Mouse (Mus musculus) activated CD4-positive, CD25-positive, alpha-beta regulatory T cell, adult 4 months (primary cell): Measurements from ENCODE around the gene Taar7e. TPM values are rescaled to one million over a fixed set of nuclear protein-coding genes. Genes with fewer than 3 reads are reported as not detected.
"Not testable (repeated sequence)": the region's sequence is repeated elsewhere in the genome, so short reads cannot be mapped to it uniquely, and the experiment has no call there.

Source experiments
- ATAC-seq: one replicate; pipeline ENCODE4 v1.8.0; 2017
- polyA plus RNA-seq, 2 experiments: library from polyadenylated mRNA; unstranded; fragments of 100-300 nt; shearing (Covaris generic); gene quantifications; one replicate each; pipeline ENCODE4 v1.2.1; 2017

Gene Taar7e
- not detected for polyA plus RNA-seq

DNA sequence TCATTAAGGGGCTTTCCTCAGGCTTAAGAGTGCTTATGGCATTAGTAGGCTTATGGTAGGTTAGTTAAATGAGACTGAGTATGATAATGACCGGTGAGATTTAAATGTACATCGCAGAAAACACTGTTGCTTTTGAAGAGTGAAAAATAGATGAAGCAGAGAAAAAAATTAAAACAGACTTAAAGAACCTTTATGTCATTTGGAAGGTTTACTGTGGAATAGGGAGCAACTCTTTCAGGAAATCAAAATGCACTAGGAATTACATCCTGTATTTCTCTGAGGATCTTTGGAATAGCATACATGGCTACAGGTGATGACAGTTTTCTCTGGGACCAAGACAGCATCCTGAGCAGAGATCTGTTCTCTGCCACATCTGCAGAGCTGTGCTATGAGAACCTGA, at the start of gene Taar7e:
Taar7e (plus strand) TSS at position 301 of the 400 bp plus-strand sequence.
- ATAC-seq: no peak

DNA sequence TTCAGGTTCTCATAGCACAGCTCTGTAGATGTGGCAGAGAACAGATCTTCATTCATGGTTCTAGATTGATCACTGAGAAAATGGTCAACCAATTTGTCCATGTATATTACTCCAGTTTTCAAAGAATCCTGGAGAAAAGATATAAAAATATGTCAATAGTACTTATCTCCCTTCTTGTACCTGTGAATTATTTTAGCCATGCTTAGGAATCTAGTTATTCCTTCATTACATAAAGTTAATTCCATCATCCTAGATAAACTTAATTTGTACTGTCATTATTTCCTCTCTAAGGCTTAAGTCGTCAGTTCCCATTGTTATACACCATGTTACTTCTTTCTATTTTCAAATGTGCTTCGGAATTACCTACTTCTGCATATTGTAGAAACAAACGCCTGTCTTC, 44.0 kb upstream of the Taar7e start, which contains the start of gene Taar7a:
Taar7a (minus strand) TSS at position 101 of the 400 bp plus-strand sequence.
- ATAC-seq: no peak

DNA sequence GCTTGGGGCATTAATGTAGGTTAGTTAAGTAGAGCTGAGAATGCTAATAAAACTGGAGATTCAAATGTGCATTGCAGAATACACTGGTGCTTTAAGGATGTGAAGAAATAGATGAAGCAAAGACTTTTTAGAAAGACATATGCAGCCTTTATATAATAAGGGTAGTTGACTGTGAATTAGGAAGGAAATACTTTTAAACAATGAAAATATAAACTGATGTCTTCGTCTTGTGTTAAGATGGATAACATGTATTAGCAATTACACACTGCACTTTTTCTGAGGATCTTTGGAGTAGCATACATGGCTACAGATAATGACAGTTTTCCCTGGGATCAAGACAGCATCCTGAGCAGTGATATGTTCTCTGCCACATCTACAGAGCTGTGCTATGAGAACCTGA, 37.8 kb upstream of the Taar7e start, which contains the start of gene Taar7b:
Taar7b (plus strand) TSS at position 301 of the 400 bp plus-strand sequence.
- ATAC-seq: no peak

DNA sequence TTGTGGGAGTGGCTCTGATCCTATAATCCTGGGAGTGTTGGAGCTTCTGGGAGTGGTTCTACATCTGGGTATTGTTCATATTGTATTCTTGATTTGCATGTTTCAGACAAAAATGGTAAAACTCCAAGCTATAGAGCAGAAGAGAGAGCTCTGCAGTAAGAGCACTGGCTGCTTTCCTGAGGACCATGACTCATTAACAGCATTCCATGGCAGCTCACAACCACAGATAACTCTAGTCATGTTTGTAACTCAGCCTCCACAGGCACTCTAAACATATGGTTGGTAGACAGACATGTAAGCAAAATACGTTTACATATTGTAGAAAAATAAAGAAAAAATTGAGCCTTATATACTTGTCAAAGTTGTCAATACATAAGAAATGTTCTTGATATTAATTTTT, 31.0 kb upstream of the Taar7e start:
- ATAC-seq: no peak

DNA sequence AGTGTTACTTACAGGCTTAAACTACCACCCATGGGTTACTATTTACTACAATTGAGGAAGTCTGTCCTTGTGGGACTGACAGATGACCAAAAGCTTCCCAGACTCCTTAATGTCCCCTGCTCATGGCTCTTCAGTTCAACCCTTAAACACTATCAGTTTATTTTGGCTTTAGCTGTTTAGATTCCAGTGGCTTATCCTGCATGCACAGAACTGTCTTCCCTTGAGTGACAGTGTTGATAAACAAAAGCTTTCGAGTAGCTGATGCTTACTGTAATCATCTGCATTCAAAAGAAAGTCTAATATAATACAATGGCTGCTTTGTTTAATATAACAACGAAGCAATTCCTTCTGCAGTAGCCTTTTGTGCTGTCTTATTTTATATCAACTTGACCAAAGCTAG, 30.4 kb upstream of the Taar7e start:
- no peak for ATAC-seq

DNA sequence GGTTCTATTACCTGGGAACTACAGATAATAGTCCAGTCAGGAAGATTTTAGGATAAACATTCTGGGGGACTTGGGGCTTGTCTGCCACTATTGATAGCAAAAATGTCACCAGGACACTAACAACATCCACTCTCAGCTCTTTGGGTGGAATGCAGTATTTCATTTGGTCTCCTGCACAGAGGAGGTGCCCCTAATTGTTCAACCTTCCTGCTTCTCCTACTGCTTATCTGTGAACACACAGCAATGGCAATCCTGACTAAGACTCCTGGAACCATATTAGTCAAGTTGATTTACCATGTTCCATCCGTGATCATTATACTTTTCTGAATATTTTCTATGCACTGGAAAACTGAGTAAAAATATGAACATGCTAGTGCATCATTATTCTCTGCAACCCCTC, 29.3 kb upstream of the Taar7e start:
- no peak for ATAC-seq

DNA sequence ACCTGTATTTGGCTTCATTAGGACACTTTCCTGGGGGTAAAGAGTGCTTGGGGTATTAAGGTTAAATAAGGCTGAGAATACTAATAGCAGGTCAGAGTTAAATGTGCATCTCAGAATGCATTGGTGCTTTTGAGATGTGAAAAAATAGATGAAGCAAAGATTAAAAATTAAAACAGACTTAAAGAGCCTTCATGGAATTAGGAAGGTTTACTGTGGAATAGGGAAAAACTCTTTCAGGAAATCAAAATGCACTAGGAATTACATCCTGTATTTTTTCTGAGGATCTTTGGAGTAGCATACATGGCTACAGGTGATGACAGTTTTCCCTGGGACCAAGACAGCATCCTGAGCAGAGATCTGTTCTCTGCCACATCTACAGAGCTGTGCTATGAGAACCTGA, 10.5 kb upstream of the Taar7e start, which contains the start of gene Taar7d:
Taar7d (plus strand) TSS at position 301 of the 400 bp plus-strand sequence.
- ATAC-seq: no peak

DNA sequence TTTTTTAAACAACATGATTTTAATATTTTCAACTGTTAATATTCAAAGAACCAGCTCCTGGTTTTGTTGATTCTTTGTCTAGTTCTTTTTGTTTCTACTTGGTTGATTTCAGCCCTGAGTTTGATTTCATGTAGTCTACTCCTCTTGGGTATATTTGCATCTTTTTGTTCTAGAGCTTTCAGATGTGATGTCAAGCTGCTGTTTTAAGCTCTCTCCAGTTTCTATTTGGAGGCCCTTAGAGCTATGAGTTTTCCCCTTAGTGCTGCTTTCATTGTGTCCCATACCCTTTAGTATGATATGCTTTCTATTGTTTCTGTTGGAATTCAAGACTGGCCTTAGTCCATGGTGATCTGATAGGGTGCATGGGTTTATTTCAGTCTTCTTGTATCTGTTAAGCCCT, 6.1 kb upstream of the Taar7e start:
- ATAC-seq: no peak

DNA sequence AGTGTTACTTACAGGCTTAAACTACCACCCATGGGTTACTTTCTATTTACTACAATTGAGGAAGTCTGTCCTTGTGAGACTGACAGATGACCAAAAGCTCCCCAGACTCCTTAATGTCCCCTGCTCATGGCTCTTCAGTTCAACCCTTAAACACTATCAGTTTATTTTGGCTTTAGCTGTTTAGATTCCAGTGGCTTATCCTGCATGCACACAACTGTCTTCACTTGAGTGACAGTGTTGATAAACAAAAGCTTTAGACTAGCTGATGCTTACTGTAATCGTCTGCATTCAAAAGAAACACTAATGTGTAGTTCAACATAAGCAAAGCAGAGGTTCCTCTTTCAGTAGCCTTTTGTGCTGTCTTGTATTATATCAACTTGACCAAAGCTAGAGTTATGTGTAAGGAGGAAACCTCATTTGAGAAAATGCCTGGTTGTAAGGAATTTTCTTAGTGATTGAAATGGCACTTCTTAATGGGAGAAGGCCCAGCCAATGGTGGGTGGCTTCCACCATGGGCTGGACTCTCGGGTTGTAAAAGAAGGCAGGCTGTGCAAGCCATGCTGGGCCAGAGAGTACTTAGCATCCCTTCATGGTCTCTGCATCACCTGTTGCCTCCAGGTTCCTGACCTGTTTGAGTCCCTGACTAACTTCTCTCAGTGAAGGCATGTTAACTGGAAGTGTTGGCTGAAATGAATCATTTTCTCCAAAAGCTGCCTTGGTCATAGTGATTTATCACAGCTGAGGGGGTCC, 2.9 kb downstream of the Taar7e start:
- ATAC-seq: no peak

DNA sequence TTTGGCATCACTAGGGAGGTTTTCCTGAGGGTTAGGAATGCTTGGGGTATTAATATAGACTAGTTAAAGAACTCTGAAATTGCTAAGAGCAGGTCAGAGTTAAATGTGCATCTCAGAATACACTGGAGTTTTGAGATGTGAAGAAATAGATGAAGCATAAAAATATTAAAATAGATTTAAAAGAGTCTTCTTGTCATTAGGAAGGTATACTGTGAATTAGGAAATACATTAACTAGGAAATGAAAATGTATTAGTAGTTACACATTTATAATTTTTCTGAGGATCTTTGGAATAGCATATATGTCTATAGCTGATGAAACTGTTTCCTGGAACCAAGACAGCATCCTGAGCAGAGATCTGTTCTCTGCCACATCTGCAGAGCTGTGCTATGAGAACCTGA, 11.8 kb downstream of the Taar7e start, which contains the start of gene Taar7f:
Taar7f (plus strand) TSS at position 301 of the 400 bp plus-strand sequence.
- ATAC-seq: no peak

DNA sequence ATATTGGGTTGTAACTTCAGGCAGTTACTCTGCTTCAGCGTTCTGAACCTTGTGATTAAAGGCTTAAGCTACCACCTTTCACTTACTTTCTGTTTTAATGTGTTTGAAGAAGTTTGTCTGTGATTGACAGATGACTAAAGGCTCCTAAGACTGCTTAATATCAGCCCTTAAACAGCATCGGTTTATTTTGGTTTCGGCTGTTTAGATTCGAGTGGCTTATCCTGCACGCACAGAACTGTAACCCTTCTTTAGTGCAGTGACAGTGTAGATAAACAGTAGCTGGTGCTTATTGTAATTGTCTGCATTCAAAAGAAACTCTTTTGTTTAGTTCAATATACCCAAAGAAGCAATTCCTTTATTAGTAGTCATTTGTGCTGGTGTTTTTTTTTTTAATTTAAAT, 14.6 kb downstream of the Taar7e start:
- ATAC-seq: no peak

DNA sequence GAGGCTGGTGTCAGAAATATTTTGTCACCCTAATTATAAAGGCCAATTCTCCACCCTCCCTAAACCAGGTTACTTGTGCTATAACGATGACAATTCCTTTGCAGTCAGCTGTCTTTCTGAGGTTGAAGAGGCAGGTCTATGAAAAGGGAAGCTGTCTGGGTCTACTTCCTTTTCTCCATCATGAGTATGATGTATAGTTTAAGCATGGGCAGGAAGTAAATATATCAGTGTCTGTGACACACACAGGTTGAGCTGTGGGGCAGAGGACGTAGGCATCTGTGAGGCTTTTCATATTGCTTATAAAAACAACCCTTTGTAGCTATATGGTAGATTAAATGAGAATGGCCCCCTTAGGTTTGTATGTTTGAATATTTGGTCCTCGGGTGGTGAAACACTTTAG, 21.6 kb downstream of the Taar7e start:
- ATAC-seq: no peak

DNA sequence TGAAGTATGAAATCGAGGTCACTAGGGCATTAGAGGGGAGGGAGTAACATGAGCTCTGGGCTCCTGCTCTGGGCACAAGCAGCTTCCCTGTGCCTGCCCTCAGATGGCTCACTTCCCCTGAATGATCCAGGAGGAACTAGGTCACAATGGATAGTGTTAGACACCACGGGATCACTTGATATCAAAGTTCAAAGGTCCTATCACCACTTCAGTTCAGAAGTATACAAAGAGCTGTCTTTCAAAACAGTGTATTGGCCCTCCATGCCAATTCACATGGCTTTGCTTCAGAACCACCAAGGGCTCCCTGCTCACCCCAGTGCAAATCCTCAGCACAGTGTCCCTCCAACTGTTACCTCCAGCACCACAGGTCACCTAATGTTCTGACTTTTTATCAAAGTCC, 37.3 kb downstream of the Taar7e start:
- not testable (repeated sequence) for ATAC-seq

DNA sequence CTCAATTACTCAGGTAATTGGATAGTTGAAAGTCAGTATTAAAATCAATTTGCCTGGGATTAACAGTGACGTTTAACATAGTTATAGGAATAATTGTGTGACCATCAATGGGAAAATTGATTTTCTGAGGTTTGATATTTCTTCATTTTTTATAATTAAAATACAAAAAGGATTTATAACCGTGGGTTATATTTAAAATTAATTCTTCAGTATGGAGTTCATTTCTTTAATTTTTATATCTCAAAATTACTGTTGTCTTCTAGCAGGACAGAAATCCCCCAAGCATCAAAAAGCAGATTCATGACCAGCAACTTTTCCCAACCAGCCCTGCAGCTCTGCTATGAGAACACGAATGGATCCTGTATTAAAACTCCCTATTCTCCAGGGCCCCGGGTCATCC, 38.8 kb downstream of the Taar7e start, which contains the start of gene Taar8a:
Taar8a (plus strand) TSS at position 301 of the 400 bp plus-strand sequence.
- ATAC-seq: not testable (repeated sequence)

DNA sequence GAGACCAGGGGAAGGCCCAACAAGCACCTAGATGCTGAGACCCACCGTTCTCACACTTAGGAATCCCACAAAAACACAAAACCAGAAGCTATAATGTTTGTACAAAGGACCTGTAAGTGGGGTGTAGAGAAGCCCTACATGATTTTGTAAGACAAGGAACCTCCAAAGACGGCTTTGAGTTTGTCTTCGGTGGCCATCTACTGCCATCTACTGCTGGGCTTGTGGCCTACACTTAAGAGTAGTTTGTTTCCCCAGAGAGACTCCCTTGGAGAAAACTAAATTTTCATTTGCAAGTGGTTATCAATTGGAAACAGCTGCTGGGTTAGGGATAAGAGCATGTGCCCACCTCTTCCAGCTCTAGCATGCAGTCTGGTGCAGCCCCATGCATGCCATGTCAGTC, 42.8 kb downstream of the Taar7e start:
- ATAC-seq: no peak

DNA sequence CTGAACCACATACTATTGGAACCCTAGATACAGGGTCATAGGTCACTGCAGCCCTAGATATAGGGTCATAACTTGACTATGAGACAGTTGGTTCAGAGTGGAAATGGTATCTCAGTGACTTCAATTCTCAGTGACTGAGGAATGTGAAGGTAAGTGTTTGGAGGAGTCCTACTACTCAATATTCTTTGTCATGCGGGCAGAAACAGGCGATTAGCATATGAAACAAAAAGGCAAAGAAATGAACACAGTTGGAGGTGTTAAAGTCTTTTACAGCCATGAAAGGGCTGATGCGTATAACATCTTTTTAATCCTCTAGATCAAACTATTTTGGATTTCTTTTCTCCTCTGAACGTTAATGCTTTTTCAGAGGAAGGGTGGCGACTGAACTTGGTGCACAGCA, 48.5 kb downstream of the Taar7e start:
- no peak for ATAC-seq

DNA sequence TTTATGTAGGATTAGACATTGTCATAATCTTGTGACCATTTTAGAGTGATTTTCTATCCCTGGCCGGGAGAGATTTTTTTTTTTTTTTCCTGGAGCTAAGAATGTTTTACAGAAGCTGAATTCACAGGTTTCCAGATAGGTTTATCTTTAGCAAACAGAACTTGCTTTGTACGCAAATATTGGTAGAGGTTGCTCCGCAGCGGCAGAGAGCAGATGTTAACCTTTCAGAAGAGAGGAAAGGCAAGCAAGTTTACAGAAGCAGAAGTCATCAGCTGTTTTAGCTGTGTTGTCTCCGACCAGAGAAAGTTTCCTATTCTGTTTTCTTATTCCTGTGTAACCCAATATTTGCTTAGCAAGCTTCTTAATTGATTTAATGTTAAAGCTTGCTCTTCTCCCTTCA, 49.1 kb downstream of the Taar7e start:
- no peak for ATAC-seq

DNA sequence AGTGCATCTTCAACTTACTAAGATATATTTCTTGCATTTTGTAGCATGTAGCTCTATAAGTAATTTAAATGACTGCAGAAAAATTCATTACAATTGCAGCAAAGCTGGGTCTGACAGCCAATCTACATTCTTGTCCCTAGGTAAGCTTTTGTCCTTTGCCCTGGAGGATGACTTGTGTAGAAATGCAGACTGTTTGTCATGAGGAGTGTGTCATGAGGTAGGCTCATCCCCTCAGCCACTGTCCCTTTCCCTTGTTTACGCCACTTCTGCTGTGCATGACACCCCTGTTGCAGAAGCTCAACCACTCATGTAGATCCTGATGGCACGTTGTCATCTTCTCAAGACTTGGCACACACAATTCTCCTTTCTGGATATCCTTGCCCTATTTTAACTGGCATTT, 49.8 kb downstream of the Taar7e start:
- ATAC-seq: no peak

Other genes with a start within 250 kb of the Taar7e start
- under 1 TPM in 1 of 2 experiments, not detected in 1; 0.25 TPM for gene Slc18b1, start 240.6 kb upstream of the Taar7e start, polyA plus RNA-seq
- gene Vnn3, start 186.2 kb upstream of the Taar7e start, polyA plus RNA-seq: not detected
- gene Vnn1, start 142.9 kb upstream of the Taar7e start, polyA plus RNA-seq: not detected
- gene Taar1, start 117.3 kb upstream of the Taar7e start, polyA plus RNA-seq: not detected
- not detected for gene Taar2, start 99.0 kb upstream of the Taar7e start, polyA plus RNA-seq
- not detected for gene Taar3, start 88.1 kb upstream of the Taar7e start, polyA plus RNA-seq
- not detected for gene Taar4, start 77.1 kb upstream of the Taar7e start, polyA plus RNA-seq
- not detected for gene Taar5, start 66.9 kb upstream of the Taar7e start, polyA plus RNA-seq
- gene Taar6, start 52.0 kb upstream of the Taar7e start, polyA plus RNA-seq: not detected
- gene Taar7a, start 44.1 kb upstream of the Taar7e start, polyA plus RNA-seq: not detected
- not detected for gene Taar7b, start 37.7 kb upstream of the Taar7e start, polyA plus RNA-seq
- gene Taar7d, start 10.4 kb upstream of the Taar7e start, polyA plus RNA-seq: not detected
- not detected for gene Taar7f, start 11.9 kb downstream of the Taar7e start, polyA plus RNA-seq
- not detected for gene Taar8a, start 38.9 kb downstream of the Taar7e start, polyA plus RNA-seq
- gene Taar8b, start 54.7 kb downstream of the Taar7e start, polyA plus RNA-seq: not detected
- gene Taar8c, start 64.3 kb downstream of the Taar7e start, polyA plus RNA-seq: not detected
- gene Taar9, start 71.9 kb downstream of the Taar7e start, polyA plus RNA-seq: not detected
- 10 to 100 TPM; 23.3 to 33.2 TPM for gene Stx7, start 111.7 kb downstream of the Taar7e start, polyA plus RNA-seq
- not detected for gene Moxd1, start 185.9 kb downstream of the Taar7e start, polyA plus RNA-seq